Mouse (Mus musculus): ENCODE measurements around the gene Slc50a1. TPM values are rescaled to one million over a fixed set of nuclear protein-coding genes. Genes with fewer than 3 reads are reported as not detected.

Gene Slc50a1
- polyA plus RNA-seq, 1 experiment = 7.0 TPM

DNA sequence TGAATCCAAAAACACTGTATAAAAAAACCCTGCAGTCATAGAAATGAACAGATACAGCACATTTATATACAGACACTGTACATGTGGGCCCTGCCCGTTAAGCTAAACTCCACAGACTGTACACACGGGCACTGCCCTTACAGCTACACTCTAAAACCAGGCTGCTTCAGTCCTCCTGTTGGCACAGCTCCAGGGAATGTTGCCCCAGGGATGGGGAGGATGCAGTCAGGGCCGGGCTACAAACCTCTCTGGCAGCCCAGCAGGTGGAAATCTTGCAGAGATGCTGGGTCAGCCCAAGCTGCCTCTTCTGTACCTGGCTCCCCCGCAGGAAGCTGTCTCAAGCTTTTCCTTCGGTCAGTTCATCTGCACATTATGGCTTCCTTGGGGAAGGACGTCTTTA lies 1.4 kb upstream of the Slc50a1 start:
- peaks cover 9% of the 10 kb centered on the region for H3K36me3 ChIP-seq (replicated peaks; ENCODE audit: low read length)
- no peak overlapping the region for H3K4me3 ChIP-seq (replicated peaks)
- no peak for TF ChIP-seq FLI1 (IDR thresholded peaks at IDR 0.05; ENCODE audit: low read length)
- TF ChIP-seq GATA1 (IDR thresholded peaks at IDR 0.05; ENCODE audit: borderline replicate concordance, low read length) = no peak
- peaks cover 36% of the 10 kb centered on the region for H3K27me3 ChIP-seq (replicated peaks)
- H3K9me3 ChIP-seq = no peaks in the 10 kb centered on the region
- H3K4me1 ChIP-seq = peaks cover 48% of the 10 kb centered on the region

DNA sequence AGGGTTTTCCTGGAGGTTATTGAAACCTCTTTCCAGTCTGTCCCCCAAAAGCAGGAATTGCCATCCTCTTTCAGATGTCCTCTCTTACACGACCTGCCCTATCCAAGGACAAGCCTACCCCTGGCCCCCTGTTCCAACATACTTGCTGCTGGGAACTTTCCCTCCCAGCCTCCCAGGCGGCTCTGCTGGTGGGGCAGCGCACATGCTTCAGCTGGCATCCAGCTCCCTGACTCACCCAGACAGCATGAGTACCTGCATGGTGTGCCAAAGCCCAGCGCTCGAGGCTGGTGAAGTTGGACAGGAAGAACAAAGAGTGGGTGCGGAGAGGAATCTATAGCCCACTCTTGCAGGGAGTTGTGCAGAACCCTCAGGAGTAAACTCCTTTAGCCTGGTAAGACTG lies 521 bp upstream of the Slc50a1 start:
- TF ChIP-seq FLI1 (IDR thresholded peaks at IDR 0.05; ENCODE audit: low read length) (no peak), GATA1 (IDR thresholded peaks at IDR 0.05; ENCODE audit: borderline replicate concordance, low read length) (no peak)
- Histone ChIP-seq H3K4me1 (peaks cover 57% of the 10 kb centered on the region), H3K9me3 (no peaks in the 10 kb centered on the region), H3K27me3 (replicated peaks) (peaks cover 27% of the 10 kb centered on the region), H3K36me3 (replicated peaks; ENCODE audit: low read length) (peaks cover 9% of the 10 kb centered on the region), H3K4me3 (replicated peaks) (peak overlapping the region; percentile 94)

DNA sequence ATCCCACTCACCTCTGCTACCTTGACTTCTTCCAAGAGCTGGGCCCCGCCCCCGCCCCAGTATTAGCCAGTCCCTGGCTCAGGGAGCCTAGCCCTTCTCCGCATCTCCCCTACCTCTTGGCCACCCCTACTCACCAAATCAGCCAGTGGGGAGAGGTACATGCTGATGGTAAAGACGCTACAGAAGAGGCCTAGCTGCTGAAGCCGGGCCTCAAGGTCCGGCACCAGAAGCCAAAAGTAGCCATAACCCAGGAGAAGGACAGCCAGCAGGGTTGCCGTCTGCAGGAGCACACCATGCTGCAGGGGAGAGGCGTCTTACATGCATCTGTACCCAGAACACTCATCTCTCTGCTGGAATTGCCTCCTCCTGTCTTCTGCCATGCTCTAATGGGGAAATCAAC lies 1.5 kb downstream of the Slc50a1 start:
- H3K27me3 ChIP-seq (replicated peaks) = peaks cover 17% of the 10 kb centered on the region
- no peaks in the 10 kb centered on the region for H3K9me3 ChIP-seq
- H3K4me1 ChIP-seq = peaks cover 59% of the 10 kb centered on the region
- TF ChIP-seq FLI1 (IDR thresholded peaks at IDR 0.05; ENCODE audit: low read length) (no peak), GATA1 (IDR thresholded peaks at IDR 0.05; ENCODE audit: borderline replicate concordance, low read length) (no peak)
- H3K4me3 ChIP-seq (replicated peaks) = peak overlapping the region; percentile 94
- H3K36me3 ChIP-seq (replicated peaks; ENCODE audit: low read length) = peaks cover 9% of the 10 kb centered on the region

DNA sequence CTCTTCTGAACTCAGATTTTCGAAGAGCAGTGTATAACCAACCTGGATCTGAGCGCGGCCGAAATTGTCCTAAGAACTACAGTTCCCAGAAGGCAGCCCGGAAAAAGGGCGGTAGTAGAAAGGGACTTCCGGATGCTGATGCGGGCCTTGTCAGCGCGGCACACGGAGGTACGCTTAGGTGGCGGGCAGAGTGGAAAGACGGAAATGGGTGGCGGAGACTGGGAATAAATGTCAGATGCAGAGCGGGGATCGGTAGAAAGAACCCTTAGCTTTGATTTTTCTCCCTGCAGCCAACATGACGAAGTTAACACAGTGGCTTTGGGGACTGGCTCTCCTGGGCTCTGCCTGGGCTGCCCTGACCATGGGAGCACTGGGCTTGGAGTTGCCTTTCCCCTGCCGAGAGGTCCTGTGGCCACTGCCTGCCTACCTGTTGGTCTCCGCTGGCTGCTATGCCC lies 3.9 kb downstream of the Slc50a1 start:
- peaks cover 65% of the 10 kb centered on the region for H3K4me1 ChIP-seq
- peaks cover 2% of the 10 kb centered on the region for H3K27me3 ChIP-seq (replicated peaks)
- TF ChIP-seq GATA1 (IDR thresholded peaks at IDR 0.05; ENCODE audit: borderline replicate concordance, low read length) = no peak
- TF ChIP-seq FLI1 (IDR thresholded peaks at IDR 0.05; ENCODE audit: low read length) = 0 out of 2 replicates have a peak, but pooled peaks have one; percentile 8

GRCm38 (mm10) chr3:89262417-89262816 lies 8.0 kb downstream of the Slc50a1 start:
- Histone ChIP-seq H3K4me3 (replicated peaks) (peak overlapping the region; percentile 8), H3K4me1 (peaks cover 49% of the 10 kb centered on the region), H3K36me3 (replicated peaks; ENCODE audit: low read length) (no peaks in the 10 kb centered on the region), H3K9me3 (no peaks in the 10 kb centered on the region), H3K27me3 (replicated peaks) (peaks cover 18% of the 10 kb centered on the region)
- TF ChIP-seq GATA1 (IDR thresholded peaks at IDR 0.05; ENCODE audit: borderline replicate concordance, low read length) (no peak), FLI1 (IDR thresholded peaks at IDR 0.05; ENCODE audit: low read length) (no peak)

More for the DNA sequence above, 3.9 kb downstream of the Slc50a1 start:
- H3K9me3 ChIP-seq = no peaks in the 10 kb centered on the region
- H3K36me3 ChIP-seq (replicated peaks; ENCODE audit: low read length) = peaks cover 9% of the 10 kb centered on the region
- H3K4me3 ChIP-seq (replicated peaks) = peak overlapping the region; percentile 100

- H3K4me3 ChIP-seq (replicated peaks) = no peak overlapping the region
- peaks cover 18% of the 10 kb centered on the region for H3K27me3 ChIP-seq (replicated peaks)
- H3K9me3 ChIP-seq = no peaks in the 10 kb centered on the region
- no peaks in the 10 kb centered on the region for H3K36me3 ChIP-seq (replicated peaks; ENCODE audit: low read length)
- H3K4me1 ChIP-seq = peaks cover 45% of the 10 kb centered on the region
- TF ChIP-seq GATA1 (IDR thresholded peaks at IDR 0.05; ENCODE audit: borderline replicate concordance, low read length) = no peak
- TF ChIP-seq FLI1 (IDR thresholded peaks at IDR 0.05; ENCODE audit: low read length) = no peak
Observed at GRCm38 (mm10) chr3:89260211-89260610, 10.2 kb downstream of the Slc50a1 start.

DNA sequence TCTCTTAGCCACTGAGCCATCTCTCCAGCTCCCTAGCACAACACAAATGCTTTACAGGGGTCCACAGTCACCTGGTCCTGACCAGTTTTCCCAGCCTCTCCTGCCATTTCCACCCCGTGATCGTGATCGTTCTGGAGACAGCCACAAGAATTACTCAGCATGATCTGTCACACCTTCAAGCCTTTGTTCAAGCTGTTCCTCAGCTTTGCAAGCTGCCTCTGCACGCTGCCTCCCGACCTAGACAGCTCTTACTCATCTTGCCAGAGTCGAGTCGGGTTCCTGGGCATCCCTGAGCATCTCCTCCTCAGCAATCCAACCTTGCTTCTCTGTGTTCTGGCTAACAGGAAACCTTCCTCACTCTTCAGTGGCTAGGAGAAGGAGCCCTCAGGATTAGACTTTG lies 11.3 kb downstream of the Slc50a1 start, which contains the start of gene Dpm3:
Gene Dpm3 (plus strand): TSS at position 283 of the 400 bp plus-strand sequence.
- H3K9me3 ChIP-seq = 0 out of 2 replicates have a peak, but pooled peaks cover 1% of the 10 kb centered on the region
- peaks cover 45% of the 10 kb centered on the region for H3K4me1 ChIP-seq
- no peaks in the 10 kb centered on the region for H3K36me3 ChIP-seq (replicated peaks; ENCODE audit: low read length)
- TF ChIP-seq GATA1 (IDR thresholded peaks at IDR 0.05; ENCODE audit: borderline replicate concordance, low read length) (no peak), FLI1 (IDR thresholded peaks at IDR 0.05; ENCODE audit: low read length) (no peak)
- no peak within 1 kb of the TSS for H3K4me3 ChIP-seq (replicated peaks)
- peaks cover 18% of the 10 kb centered on the region for H3K27me3 ChIP-seq (replicated peaks)

GRCm38 (mm10) chr3:89256177-89256576 lies 14.2 kb downstream of the Slc50a1 start:
- Histone ChIP-seq H3K4me1 (peaks cover 43% of the 10 kb centered on the region), H3K27me3 (replicated peaks) (peaks cover 37% of the 10 kb centered on the region)
- TF ChIP-seq FLI1 (IDR thresholded peaks at IDR 0.05; ENCODE audit: low read length) = no peak
- TF ChIP-seq GATA1 (IDR thresholded peaks at IDR 0.05; ENCODE audit: borderline replicate concordance, low read length) = no peak

DNA sequence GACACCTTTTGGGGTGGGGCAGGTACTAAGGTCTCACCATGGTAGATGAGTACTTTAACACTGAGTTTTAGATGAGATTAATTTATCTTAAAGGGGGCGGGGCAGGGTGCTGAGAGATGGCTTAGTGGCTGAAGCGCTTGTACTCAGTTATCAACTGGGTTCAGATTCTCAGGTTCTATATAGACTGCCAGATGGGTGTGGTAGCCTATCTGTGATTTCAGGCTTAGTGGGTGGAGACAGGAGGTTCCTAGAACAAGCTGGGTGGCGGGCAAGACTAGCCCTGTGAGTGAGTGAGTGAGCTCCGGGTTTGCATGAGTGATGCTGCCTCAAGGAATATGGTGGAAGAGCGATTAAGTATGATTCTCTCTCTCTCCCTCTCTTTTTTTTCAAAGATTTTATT lies 15.4 kb downstream of the Slc50a1 start:
- H3K4me3 ChIP-seq (replicated peaks) = no peak overlapping the region
- TF ChIP-seq GATA1 (IDR thresholded peaks at IDR 0.05; ENCODE audit: borderline replicate concordance, low read length) = no peak
- no peak for TF ChIP-seq FLI1 (IDR thresholded peaks at IDR 0.05; ENCODE audit: low read length)

More at GRCm38 (mm10) chr3:89256177-89256576, 14.2 kb downstream of the Slc50a1 start:
- peaks cover 7% of the 10 kb centered on the region for H3K9me3 ChIP-seq
- no peaks in the 10 kb centered on the region for H3K36me3 ChIP-seq (replicated peaks; ENCODE audit: low read length)
- H3K4me3 ChIP-seq (replicated peaks) = no peak overlapping the region

DNA sequence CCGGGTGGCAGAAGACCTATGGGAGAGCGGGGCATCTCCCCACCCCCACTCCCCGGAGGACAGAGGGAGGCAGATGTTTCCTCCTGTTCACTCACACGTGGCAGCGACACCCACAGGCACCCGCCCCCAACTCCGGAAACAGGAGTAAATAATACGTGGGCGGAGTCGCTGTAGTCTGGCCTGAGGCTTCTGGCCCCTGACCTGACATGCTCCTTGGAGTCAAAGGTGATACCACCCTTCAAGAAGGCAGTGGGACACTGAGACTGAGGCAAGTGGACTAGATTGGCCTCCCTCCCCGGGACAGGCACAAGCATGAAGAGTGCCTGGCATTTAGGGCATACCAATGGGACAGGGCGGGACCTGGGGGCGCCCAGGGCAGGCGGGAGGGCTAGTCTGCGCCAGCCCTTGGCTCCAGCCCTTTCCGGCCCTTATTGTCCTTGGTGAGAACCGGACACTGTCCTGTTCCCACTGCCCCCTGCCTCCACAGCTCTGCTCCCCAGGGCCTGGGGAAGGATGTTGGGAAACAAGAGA lies 18.9 kb downstream of the Slc50a1 start:
- peak overlapping the region; percentile 85 for H3K4me3 ChIP-seq (replicated peaks)
- H3K4me1 ChIP-seq = peaks cover 60% of the 10 kb centered on the region
- peaks cover 19% of the 10 kb centered on the region for H3K36me3 ChIP-seq (replicated peaks; ENCODE audit: low read length)
- TF ChIP-seq FLI1 (IDR thresholded peaks at IDR 0.05; ENCODE audit: low read length) (no peak), GATA1 (IDR thresholded peaks at IDR 0.05; ENCODE audit: borderline replicate concordance, low read length) (no peak)
- peaks cover 19% of the 10 kb centered on the region for H3K27me3 ChIP-seq (replicated peaks)
- peaks cover 7% of the 10 kb centered on the region for H3K9me3 ChIP-seq

More for the DNA sequence above, 15.4 kb downstream of the Slc50a1 start:
- peaks cover 55% of the 10 kb centered on the region for H3K4me1 ChIP-seq
- peaks cover 37% of the 10 kb centered on the region for H3K27me3 ChIP-seq (replicated peaks)
- no peaks in the 10 kb centered on the region for H3K36me3 ChIP-seq (replicated peaks; ENCODE audit: low read length)
- H3K9me3 ChIP-seq = peaks cover 7% of the 10 kb centered on the region
